Mouse (Mus musculus) adrenal gland (tissue): Measurements from ENCODE around the gene Rab9b.

Experiments
- intact Hi-C: fragments of 180-260 bp; cut with DNase I; formaldehyde crosslinking; loops from one replicate; pipeline ENCODE4 v1.15.1; 2025
- long read RNA-seq, 2 experiments: library from polyadenylated mRNA; unstranded; transcript quantifications; one replicate each; pipeline ENCODE4 v2.0.0; 2020; ENCODE audit warnings: borderline replicate concordance in 1 of 2; ENCODE audit not compliant: insufficient replicate concordance in 1 of 2

The Rab9b gene
- long read RNA-seq, experiment 1 = 0 reads
- long read RNA-seq, experiment 2 = 0 reads

- intact Hi-C loops = no loop called here
Observed at GRCm38 (mm10) chrX:136868061-136869040, at the start of gene Rab9b. TSS of gene Rab9b (minus strand) at chrX:136868755.

DNA sequence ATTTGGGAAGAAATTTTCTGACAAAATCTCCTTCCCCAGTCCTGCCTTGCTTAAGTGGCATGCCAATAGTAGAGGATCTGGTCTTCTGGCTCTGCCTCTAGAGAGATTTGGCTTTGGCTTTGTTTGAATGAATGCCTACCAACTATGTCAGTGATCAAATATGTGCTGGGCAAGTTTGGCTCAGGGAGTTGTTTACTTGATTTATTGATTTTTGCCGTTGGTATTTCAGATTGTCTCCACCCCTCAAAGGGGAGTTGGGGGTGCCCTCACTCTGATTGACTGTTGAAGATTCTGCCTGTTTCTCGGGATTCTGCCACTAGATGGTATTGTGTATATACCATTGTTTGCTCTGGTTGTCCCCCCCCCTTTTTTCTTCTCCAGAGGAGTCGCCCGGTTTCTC is 35.8 kb upstream of the Rab9b start:
- intact Hi-C loops = no loop called here

DNA sequence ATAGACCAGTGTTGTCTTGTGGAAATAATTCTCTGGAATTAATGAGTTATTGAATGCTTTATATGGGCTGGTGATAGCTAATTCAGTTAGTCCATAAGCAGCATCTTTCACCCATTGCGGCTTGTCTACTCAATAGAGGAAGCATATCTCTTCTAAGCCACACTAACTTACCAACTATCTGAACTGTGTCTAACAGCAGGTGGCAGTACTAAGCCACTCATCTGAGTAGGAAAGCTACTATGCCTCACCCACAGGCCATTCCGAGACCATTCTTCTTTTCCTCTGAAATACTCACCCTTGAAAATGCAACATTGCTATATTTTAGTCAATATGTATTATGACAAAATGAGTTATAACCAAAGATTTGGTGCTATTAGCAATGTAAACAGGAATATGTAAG is 27.2 kb upstream of the Rab9b start:
- intact Hi-C loops = loop anchor here (5.0 kb wide), 1 partner anchor 122 kb away; no protein-coding TSS in a partner anchor

- intact Hi-C loops = no loop called here
Observed at GRCm38 (mm10) chrX:136850300-136850699, 18.3 kb downstream of the Rab9b start.

DNA sequence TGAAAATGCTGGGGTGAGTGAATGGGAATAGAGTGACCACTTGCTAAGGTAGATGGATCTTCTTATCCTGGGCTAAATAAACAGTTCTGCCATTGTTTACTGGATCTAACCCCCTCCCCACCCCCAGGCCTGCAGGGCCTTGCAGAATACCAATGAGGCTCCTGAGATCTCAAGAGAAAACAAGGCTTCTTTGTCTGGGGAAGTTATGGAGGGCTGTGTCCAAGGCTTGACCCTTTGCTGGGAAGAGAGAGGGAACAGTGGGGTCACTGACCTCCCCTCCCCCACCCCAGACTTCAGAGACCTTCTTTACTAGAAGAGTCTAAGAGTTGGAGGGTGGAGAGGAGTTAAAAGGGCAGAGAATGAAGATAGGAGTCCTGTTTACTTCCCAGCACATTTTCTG is 39.9 kb downstream of the Rab9b start:
- intact Hi-C loops = no loop called here

DNA sequence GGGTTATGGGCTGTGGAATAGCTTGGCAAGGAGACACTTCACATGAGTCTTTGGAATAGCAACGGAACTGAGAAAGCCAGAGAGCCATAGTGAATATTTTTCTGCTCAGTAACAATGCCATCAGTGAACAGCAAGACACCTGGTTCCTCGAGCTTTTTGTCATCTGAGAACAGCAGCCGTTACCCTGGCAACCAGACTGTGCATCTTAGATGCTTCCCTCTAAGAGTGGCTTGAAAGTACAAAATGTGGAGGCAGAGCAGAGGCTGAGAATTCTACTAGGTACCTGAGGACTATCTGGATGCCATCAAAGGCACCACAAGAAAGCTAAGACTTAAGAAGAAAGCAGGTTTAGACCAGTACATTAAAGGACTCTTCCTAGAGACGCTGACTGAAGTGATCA is 43.5 kb downstream of the Rab9b start:
- intact Hi-C loops = no loop called here

DNA sequence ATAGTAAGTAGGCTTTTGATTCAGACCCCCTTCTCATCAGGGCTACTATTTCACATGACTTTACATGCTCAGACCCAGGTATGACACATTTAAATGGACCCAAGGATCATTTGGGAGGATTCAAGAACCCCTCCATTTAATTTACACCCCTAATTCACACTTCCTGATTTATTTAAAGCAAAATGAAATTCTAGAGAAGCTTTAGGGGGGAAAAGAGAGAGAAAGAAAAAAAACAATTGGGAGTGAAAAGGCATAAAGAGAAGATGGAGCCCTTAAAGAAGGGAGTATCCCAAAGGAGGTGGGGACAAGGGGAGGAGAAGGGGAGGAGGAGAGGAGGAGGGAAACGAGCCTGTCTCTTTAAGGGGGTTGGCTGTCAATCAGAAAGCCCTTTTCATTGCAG is 46.2 kb downstream of the Rab9b start, which contains the start of gene Plp1:
Gene Plp1 (plus strand): TSS at position 301 of the 400 bp plus-strand sequence.
- intact Hi-C loops = loop anchor here (5.0 kb wide), 2 partner anchors 60 to 200 kb away; no protein-coding TSS in a partner anchor

DNA sequence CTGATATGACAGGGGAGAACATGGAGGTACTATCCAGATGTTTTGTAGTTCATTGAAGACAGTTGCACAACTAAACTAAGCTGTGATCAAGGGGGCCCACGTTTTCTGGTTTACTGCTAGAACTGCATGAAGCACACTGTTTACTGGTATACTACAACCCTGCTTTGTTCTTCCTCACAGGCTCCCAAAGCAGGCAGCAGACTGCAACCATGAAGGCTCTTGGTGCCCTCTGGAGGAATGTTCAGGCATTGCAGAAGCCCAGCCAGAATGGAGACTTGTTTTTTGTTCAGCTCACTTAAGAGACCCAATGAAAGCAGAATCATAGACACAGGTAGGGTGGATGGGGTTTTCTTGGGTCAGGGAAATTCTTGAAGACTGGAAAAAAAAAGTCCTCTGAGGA is 48.3 kb downstream of the Rab9b start:
- intact Hi-C loops = loop anchor here (2.0 to 5.0 kb wide), 3 partner anchors 58 to 198 kb away; partner anchors contain the start of gene Morf4l2

GRCm38 (mm10) chrX:136819752-136820151 is 48.8 kb downstream of the Rab9b start:
- intact Hi-C loops = loop anchor here (2.0 to 5.0 kb wide), 3 partner anchors 57 to 197 kb away; partner anchors contain the start of gene Morf4l2
